Mouse (Mus musculus) liver, adult 10 weeks (tissue): Measurements from ENCODE around the gene Gm12845. TPM values are rescaled to one million over a fixed set of nuclear protein-coding genes. Genes with fewer than 3 reads are reported as not detected.

Experiments used
- polyA plus RNA-seq: library from polyadenylated mRNA; stranded (reverse); fragments of 350-450 nt; fragmentation: Illumina TruSeq; extraction: RNeasy Lipid Tissue Mini Kit (QIAGEN cat#74804); gene quantifications from one replicate; pipeline ENCODE4 v1.2.3, GENCODE M21; 2014; ENCODE audit warnings: low read depth, low replicate concordance

Gene Gm12845
- polyA plus RNA-seq, result not detected

DNA sequence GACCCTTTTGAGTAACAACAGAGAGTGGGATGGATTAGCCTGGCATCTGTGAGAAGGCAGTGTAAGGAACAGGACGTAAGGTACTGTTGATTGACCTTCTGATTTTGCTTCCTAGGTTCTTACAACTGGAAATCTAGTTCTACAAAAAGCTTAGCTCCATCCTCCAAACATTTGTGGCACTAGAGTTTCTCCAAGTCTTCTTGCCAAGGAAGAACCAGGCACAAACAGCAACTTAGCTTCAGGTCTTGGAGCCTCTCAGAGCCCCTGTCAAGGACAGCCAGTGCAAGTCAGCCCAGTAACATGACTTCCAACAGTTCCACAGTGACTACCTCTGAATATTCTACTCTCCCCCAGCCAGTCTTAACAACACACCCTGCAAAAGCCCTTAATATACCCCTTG is at the start of gene Gm12845:
Gene Gm12845, plus strand, starts transcription at position 301 of the 400 bp plus-strand sequence.

DNA sequence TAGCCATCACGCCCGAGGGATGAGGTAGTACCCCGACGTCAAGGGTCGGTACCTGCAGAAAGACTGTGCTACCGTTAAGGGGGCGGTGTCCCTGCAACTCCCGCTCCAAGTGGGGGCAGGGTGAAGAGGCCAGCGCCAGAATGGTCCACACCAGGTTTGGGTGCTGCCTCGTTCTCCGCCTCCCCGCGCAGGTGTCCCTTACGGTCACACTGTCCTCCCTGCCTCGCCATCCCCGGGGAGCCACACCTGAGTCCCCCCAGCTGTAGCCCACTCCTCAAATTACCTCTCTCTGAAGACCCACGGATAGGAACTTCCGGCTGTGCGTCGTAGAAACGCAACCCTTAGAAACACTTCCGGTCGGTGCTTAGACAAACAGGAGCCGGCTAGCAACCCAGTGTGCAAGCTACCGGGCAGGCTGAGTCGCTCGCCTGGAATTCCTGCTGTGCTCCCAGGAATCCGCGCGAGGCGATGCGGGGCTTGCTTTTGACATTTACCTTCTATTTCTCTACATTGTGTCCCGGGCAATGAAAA is 42.2 kb upstream of the Gm12845 start, which contains the start of gene Dmap1:
Gene Dmap1, minus strand, starts transcription at position 343 of the 531 bp plus-strand sequence.

DNA sequence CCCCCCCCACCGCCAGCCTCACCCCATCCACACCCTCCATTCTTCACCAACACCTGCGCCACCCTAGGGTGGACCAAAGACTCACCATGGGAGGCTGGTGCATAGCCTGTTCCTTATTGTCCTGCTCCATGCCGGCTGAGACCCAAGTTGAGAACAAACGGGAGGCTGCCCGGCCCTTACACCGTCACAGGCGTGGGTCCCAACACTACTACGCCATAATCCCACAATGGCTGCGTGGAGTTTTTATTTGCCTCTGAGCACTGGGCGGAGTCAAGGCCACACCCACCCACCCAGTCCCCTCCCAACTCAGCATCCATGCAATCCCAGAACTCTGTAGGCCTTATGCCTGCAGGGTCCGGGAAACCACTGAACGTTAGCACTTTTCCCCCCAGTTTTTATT is 41.2 kb downstream of the Gm12845 start, which contains the start of gene Klf17:
Gene Klf17, minus strand, starts transcription at position 233 of the 400 bp plus-strand sequence.

Other genes with a start within 250 kb of the Gm12845 start
- 3.6 TPM for gene Rnf220, start 227.4 kb upstream of the Gm12845 start, polyA plus RNA-seq
- 8.1 TPM for gene Eri3, start 174.0 kb upstream of the Gm12845 start, polyA plus RNA-seq
- 1.2 TPM for gene Dmap1, start 42.1 kb upstream of the Gm12845 start, polyA plus RNA-seq
- gene Klf17, start 41.2 kb downstream of the Gm12845 start, polyA plus RNA-seq, result not detected
- gene Slc6a9, start 110.1 kb downstream of the Gm12845 start, polyA plus RNA-seq, result 3.1 TPM
- not detected for gene Ccdc24, start 148.1 kb downstream of the Gm12845 start, polyA plus RNA-seq
- gene B4galt2, start 159.1 kb downstream of the Gm12845 start, polyA plus RNA-seq, result not detected
- gene Atp6v0b, start 162.9 kb downstream of the Gm12845 start, polyA plus RNA-seq, result 37.1 TPM
- gene Dph2, start 167.6 kb downstream of the Gm12845 start, polyA plus RNA-seq, result 1.2 TPM
- gene Ipo13, start 190.6 kb downstream of the Gm12845 start, polyA plus RNA-seq, result 2.3 TPM
- gene Artn, start 205.4 kb downstream of the Gm12845 start, polyA plus RNA-seq, result not detected